8 mouse cellular contexts compared by ENCODE assay signal in the genomic region with DNA sequence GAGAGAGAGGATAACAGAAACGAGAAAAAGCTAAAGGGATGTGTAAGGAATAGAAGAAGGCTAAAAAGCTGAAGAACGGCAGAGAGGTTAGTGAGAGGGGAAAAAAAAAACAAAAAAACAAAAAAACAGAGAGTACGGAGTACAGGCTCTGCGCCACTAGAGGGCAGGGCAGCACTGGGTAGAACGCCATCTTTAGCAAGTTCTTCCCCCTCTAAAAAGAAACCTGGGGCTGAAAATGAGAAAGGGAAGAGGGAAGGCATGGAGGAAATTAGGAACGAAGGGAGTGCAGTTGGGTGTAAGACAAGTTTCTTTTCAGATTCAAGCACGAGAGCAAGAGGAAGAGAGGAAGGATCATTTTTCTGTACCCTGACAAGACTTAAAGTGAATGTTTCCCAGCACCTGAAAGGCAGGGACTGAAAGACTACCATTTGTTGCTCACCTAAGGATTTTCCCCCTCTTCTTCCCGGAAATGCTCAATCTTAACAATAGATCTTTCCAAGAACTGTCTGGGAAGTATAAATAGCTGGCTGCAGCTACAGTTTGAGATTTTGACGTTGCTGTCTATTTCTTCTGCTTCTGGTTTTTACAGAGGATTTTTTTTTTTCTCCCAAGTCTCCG.
DNase-seq lines count a peak whose midpoint lies in the region; ATAC-seq and TF ChIP-seq lines count a peak whose summit lies in the region.

No protein-coding gene starts in this region.

- TF ChIP-seq CTCF in C2C12 (IDR thresholded peaks at IDR 0.05; ENCODE audit: control insufficient read depth, insufficient read depth, insufficient read length): peak; percentile 30

- peak; percentile 83 for DNase-seq in adrenal gland, postnatal 14 days
- peak; percentile 75 for DNase-seq in embryonic facial prominence, embryonic 10.5 days (ENCODE audit: low spot score)
- DNase-seq in kidney, postnatal 10 days: peak; percentile 89
- DNase-seq in liver, embryonic 13.5 days: peak; percentile 2
- peak; percentile 36 for DNase-seq in testis, postnatal 14 days (ENCODE audit: low spot score)

- no peaks in the 10 kb centered on the region for H3K79me3 ChIP-seq in C2C12 (ENCODE audit: low read depth)

- H3K4me1 ChIP-seq in embryonic facial prominence, embryonic 10.5 days: no peaks in the 10 kb centered on the region
- peaks cover 3% of the 10 kb centered on the region; the same call in 1 of the 2 replicates for H3K4me1 ChIP-seq in heart, embryonic 13.5 days
- no peaks in the 10 kb centered on the region for H3K4me1 ChIP-seq in liver, embryonic 13.5 days (replicated peaks)
- no peaks in the 10 kb centered on the region for H3K4me1 ChIP-seq in neural tube, embryonic 12.5 days

- no peak overlapping the region for H3K4me3 ChIP-seq in C2C12 (ENCODE audit: insufficient read depth, poor library complexity, severe bottlenecking)
- no peak overlapping the region for H3K4me3 ChIP-seq in embryonic facial prominence, embryonic 10.5 days
- H3K4me3 ChIP-seq in heart, embryonic 13.5 days: peak overlapping the region; percentile 33
- H3K4me3 ChIP-seq in liver, embryonic 13.5 days (replicated peaks): no peak overlapping the region
- H3K4me3 ChIP-seq in neural tube, embryonic 12.5 days: no peak overlapping the region

- H3K4me2 ChIP-seq in heart, embryonic 13.5 days: peak overlapping the region; percentile 61
- H3K4me2 ChIP-seq in liver, embryonic 13.5 days: peak overlapping the region; percentile 25
- H3K4me2 ChIP-seq in neural tube, embryonic 12.5 days (replicated peaks): peak overlapping the region; percentile 39

- WGBS in embryonic facial prominence, embryonic 10.5 days: 19% methylated on average over 10 of the region's 10 CpGs
- WGBS in heart, embryonic 13.5 days: 12% methylated on average over 10 of the region's 10 CpGs
- 14% methylated on average over 10 of the region's 10 CpGs for WGBS in liver, embryonic 13.5 days (ENCODE audit: insufficient replicate concordance)
- 20% methylated on average over 10 of the region's 10 CpGs for WGBS in neural tube, embryonic 12.5 days

- H3K79me2 ChIP-seq in C2C12 (ENCODE audit: control insufficient read depth, insufficient read depth): no peaks in the 10 kb centered on the region

- H3K27ac ChIP-seq in embryonic facial prominence, embryonic 10.5 days (replicated peaks): no peak overlapping the region
- no peak overlapping the region for H3K27ac ChIP-seq in heart, embryonic 13.5 days (replicated peaks)
- no peak overlapping the region for H3K27ac ChIP-seq in liver, embryonic 13.5 days
- no peak overlapping the region for H3K27ac ChIP-seq in neural tube, embryonic 12.5 days

- H3K27me3 ChIP-seq in C2C12 (ENCODE audit: control insufficient read depth, insufficient read depth, insufficient read length): no peaks in the 10 kb centered on the region
- no peaks in the 10 kb centered on the region for H3K27me3 ChIP-seq in embryonic facial prominence, embryonic 10.5 days (replicated peaks; ENCODE audit: low read depth, poor library complexity, severe bottlenecking)
- H3K27me3 ChIP-seq in heart, embryonic 13.5 days (replicated peaks): no peaks in the 10 kb centered on the region
- H3K27me3 ChIP-seq in liver, embryonic 13.5 days: no peaks in the 10 kb centered on the region
- H3K27me3 ChIP-seq in neural tube, embryonic 12.5 days (replicated peaks): no peaks in the 10 kb centered on the region

- no peak for ATAC-seq in heart, embryonic 13.5 days (ENCODE audit: extremely low read depth, insufficient number of reproducible peaks, low FRiP score, low TSS enrichment)
- no peak for ATAC-seq in liver, embryonic 13.5 days (ENCODE audit: low read depth)
- ATAC-seq in neural tube, embryonic 12.5 days (ENCODE audit: low FRiP score, low read depth): no peak

- H3ac ChIP-seq in C2C12 (ENCODE audit: control insufficient read depth, insufficient read length, low read depth): no peak overlapping the region

- no peaks in the 10 kb centered on the region for H3K36me3 ChIP-seq in C2C12 (ENCODE audit: control insufficient read depth, insufficient read depth)
- no peaks in the 10 kb centered on the region for H3K36me3 ChIP-seq in embryonic facial prominence, embryonic 10.5 days (replicated peaks)
- no peaks in the 10 kb centered on the region for H3K36me3 ChIP-seq in heart, embryonic 13.5 days
- H3K36me3 ChIP-seq in liver, embryonic 13.5 days: no peaks in the 10 kb centered on the region
- no peaks in the 10 kb centered on the region for H3K36me3 ChIP-seq in neural tube, embryonic 12.5 days

- no peaks in the 10 kb centered on the region for H3K9me3 ChIP-seq in embryonic facial prominence, embryonic 10.5 days
- H3K9me3 ChIP-seq in heart, embryonic 13.5 days: no peaks in the 10 kb centered on the region
- no peaks in the 10 kb centered on the region for H3K9me3 ChIP-seq in liver, embryonic 13.5 days (replicated peaks)
- no peaks in the 10 kb centered on the region for H3K9me3 ChIP-seq in neural tube, embryonic 12.5 days

- H3K9ac ChIP-seq in heart, embryonic 13.5 days: peak overlapping the region; percentile 64
- H3K9ac ChIP-seq in liver, embryonic 13.5 days: no peak overlapping the region
- no peak overlapping the region for H3K9ac ChIP-seq in neural tube, embryonic 12.5 days

TF ChIP-seq in C2C12, 6 proteins besides CTCF, POLR2A, EP300 and RAD21:
- TF ChIP-seq CEBPB (IDR thresholded peaks at IDR 0.05; ENCODE audit: low read depth) (no peak), FOSL1 (IDR thresholded peaks at IDR 0.05; ENCODE audit: insufficient read depth, low read length, poor library complexity, severe bottlenecking) (no peak), MYOD1 (IDR thresholded peaks at IDR 0.05; ENCODE audit: control insufficient read depth, insufficient read length, low read depth) (no peak), MYOG (IDR thresholded peaks at IDR 0.05; ENCODE audit: control insufficient read depth, extremely low read depth, insufficient read length) (no peak), USF1 (IDR thresholded peaks at IDR 0.05; ENCODE audit: low read depth) (no peak), MAX (IDR thresholded peaks at IDR 0.05) (no peak)

Comparison
In these comparisons a context has a peak if more than half of its experiments do, and no peak if none do; other contexts are left out.
1. DNase-seq: peak in every context shown above with its lines; median percentile 89 in kidney, postnatal 10 days; 83 in adrenal gland, postnatal 14 days; 75 in embryonic facial prominence, embryonic 10.5 days; 36 in testis, postnatal 14 days; 2 in liver, embryonic 13.5 days.